Mouse (Mus musculus) MEL (cell line): ENCODE data around the gene Gdap1l1. TPM values are rescaled to one million over a fixed set of nuclear protein-coding genes. Genes with fewer than 3 reads are reported as not detected.

ENCODE experiments used
- DNase-seq: peaks from one replicate; pipeline ENCODE4 v3.0.0; 2011; ENCODE audit warnings: low read depth, low spot score
- H3K27ac ChIP-seq: 2 replicates; pipeline ENCODE4 v1.5.1; 2012; ENCODE audit warnings: low read depth, mild to moderate bottlenecking, control low read depth, low read length, moderate library complexity; ENCODE audit not compliant: control insufficient read depth
- H3K27me3 ChIP-seq, 2 experiments: fragments of 150-350 bp in 1 of 2; sonication (generic) in 1 of 2; 2 replicates each; pipeline ENCODE4 v1.6.1; 2012; ENCODE audit warnings: low read length in 2 of 2, mild to moderate bottlenecking in 2 of 2, improper control_type of control experiment in 1 of 2, moderate library complexity in 1 of 2; ENCODE audit not compliant: insufficient read depth in 2 of 2, control insufficient read depth in 1 of 2
- H3K36me3 ChIP-seq, 2 experiments: 2 replicates each; pipeline ENCODE4 v1.6.1; 2012 to 2014; ENCODE audit warnings: low read length in 2 of 2, improper control_type of control experiment in 1 of 2, inconsistent platforms in 1 of 2, mild to moderate bottlenecking in 1 of 2; ENCODE audit not compliant: insufficient read depth in 2 of 2, control insufficient read depth in 1 of 2
- H3K4me1 ChIP-seq, 2 experiments: fragments of 150-350 bp in 1 of 2; sonication (generic) in 1 of 2; 2 replicates each; pipeline ENCODE4 v1.6.1; 2012; ENCODE audit warnings: low read length in 2 of 2, improper control_type of control experiment in 1 of 2, mild to moderate bottlenecking in 1 of 2; ENCODE audit not compliant: insufficient read depth in 2 of 2, control insufficient read depth in 1 of 2
- H3K4me3 ChIP-seq, 2 experiments: fragments of 150-350 bp in 1 of 2; sonication (generic) in 1 of 2; 2 replicates each; pipeline ENCODE4 v1.5.1; 2012; ENCODE audit warnings: low read depth in 2 of 2, low read length in 2 of 2, mild to moderate bottlenecking in 2 of 2, moderate library complexity in 2 of 2, control low read depth in 1 of 2, improper control_type of control experiment in 1 of 2; ENCODE audit not compliant: control insufficient read depth in 1 of 2, insufficient read depth in 1 of 2
- H3K79me2 ChIP-seq: 2 replicates; pipeline ENCODE4 v1.6.1; 2012; ENCODE audit warnings: mild to moderate bottlenecking, low read length, moderate library complexity; ENCODE audit not compliant: control insufficient read depth, poor library complexity, insufficient read depth
- H3K9ac ChIP-seq: 2 replicates; pipeline ENCODE4 v1.6.1; 2012; ENCODE audit warnings: low read depth, mild to moderate bottlenecking, control low read depth, low read length, moderate library complexity; ENCODE audit not compliant: control insufficient read depth, poor library complexity, severe bottlenecking
- H3K9me3 ChIP-seq: fragments of 150-350 bp; sonication (generic); replicated peaks from 2 replicates; pipeline ENCODE4 v1.6.1; 2012; ENCODE audit warnings: mild to moderate bottlenecking, low read length, improper control_type of control experiment, moderate library complexity; ENCODE audit not compliant: insufficient read depth
- BHLHE40 ChIP-seq: IDR thresholded peaks from 2 replicates; pipeline ENCODE4 v1.6.1; 2012; ENCODE audit warnings: low read depth, mild to moderate bottlenecking, inconsistent platforms, low read length, improper control_type of control experiment, borderline replicate concordance
- CHD1 ChIP-seq: IDR thresholded peaks from 2 replicates; pipeline ENCODE4 v1.6.1; 2012; ENCODE audit warnings: low read depth, mild to moderate bottlenecking, inconsistent platforms, low read length, improper control_type of control experiment
- CHD2 ChIP-seq: IDR thresholded peaks from 2 replicates; pipeline ENCODE4 v1.6.1; 2011; ENCODE audit warnings: low read length, improper control_type of control experiment
- CTCF ChIP-seq, 3 experiments: IDR thresholded peaks in 2 of 3; conservative IDR thresholded peaks in 1 of 3; 2 replicates each; pipeline ENCODE4 v1.5.1; 2011 to 2012; ENCODE audit warnings: low read length in 3 of 3, low read depth in 2 of 3, mild to moderate bottlenecking in 2 of 3, improper control_type of control experiment in 1 of 3, inconsistent platforms in 1 of 3, mixed read lengths in 1 of 3, moderate library complexity in 1 of 3; ENCODE audit not compliant: control insufficient read depth in 1 of 3, insufficient read depth in 1 of 3, poor library complexity in 1 of 3, severe bottlenecking in 1 of 3
- E2F4 ChIP-seq: IDR thresholded peaks from 2 replicates; pipeline ENCODE4 v1.6.1; 2011; ENCODE audit warnings: low read depth, low read length, improper control_type of control experiment, borderline replicate concordance
- EP300 ChIP-seq, 2 experiments: IDR thresholded peaks; 2 replicates each; pipeline ENCODE4 v1.6.1; 2011; ENCODE audit warnings: improper control_type of control experiment in 2 of 2, low read length in 2 of 2, low read depth in 1 of 2, mild to moderate bottlenecking in 1 of 2
- GABPA ChIP-seq: IDR thresholded peaks from 2 replicates; pipeline ENCODE4 v1.6.1; 2012; ENCODE audit warnings: low read depth, mild to moderate bottlenecking, inconsistent platforms, low read length, improper control_type of control experiment, moderate library complexity
- GATA1 ChIP-seq: IDR thresholded peaks from 2 replicates; pipeline ENCODE4 v1.6.1; 2011; ENCODE audit warnings: low read depth, low read length, improper control_type of control experiment
- JUND ChIP-seq: IDR thresholded peaks from 2 replicates; pipeline ENCODE4 v1.6.1; 2011; ENCODE audit warnings: low read depth, mild to moderate bottlenecking, improper control_type of control experiment, low read length
- KAT2A ChIP-seq: conservative IDR thresholded peaks from 2 replicates; pipeline ENCODE4 v1.6.1; 2012; ENCODE audit warnings: low read depth, low read length, improper control_type of control experiment, inconsistent platforms
- MAX ChIP-seq: IDR thresholded peaks from 2 replicates; pipeline ENCODE4 v1.6.1; 2011; ENCODE audit warnings: low read length, improper control_type of control experiment
- MEF2A ChIP-seq: IDR thresholded peaks from 2 replicates; pipeline ENCODE4 v1.6.1; 2014; ENCODE audit warnings: low read depth, mild to moderate bottlenecking, inconsistent platforms, low read length, improper control_type of control experiment; ENCODE audit not compliant: poor library complexity, insufficient replicate concordance, severe bottlenecking; ENCODE audit errors: extremely low read depth
- MYB ChIP-seq: IDR thresholded peaks from 2 replicates; pipeline ENCODE4 v1.6.1; 2011; ENCODE audit warnings: mild to moderate bottlenecking, low read depth, low read length, improper control_type of control experiment
- MYC ChIP-seq: IDR thresholded peaks from 2 replicates; pipeline ENCODE4 v1.6.1; 2011; ENCODE audit warnings: low read depth, mild to moderate bottlenecking, low read length, improper control_type of control experiment, moderate library complexity
- POLR2AphosphoS2 ChIP-seq: IDR thresholded peaks from 2 replicates; pipeline ENCODE4 v1.6.1; 2011; ENCODE audit warnings: low read length, improper control_type of control experiment
- POLR2AphosphoS5 ChIP-seq: IDR thresholded peaks from 2 replicates; pipeline ENCODE4 v1.6.1; 2012; ENCODE audit warnings: low read depth, borderline replicate concordance, mild to moderate bottlenecking, inconsistent platforms, low read length, moderate library complexity, mixed read lengths
- TBP ChIP-seq: IDR thresholded peaks from 2 replicates; pipeline ENCODE4 v1.8.0; 2011; ENCODE audit warnings: low read depth, low read length, improper control_type of control experiment
- USF1 ChIP-seq: IDR thresholded peaks from 2 replicates; pipeline ENCODE4 v1.6.1; 2014; ENCODE audit warnings: low read depth, mild to moderate bottlenecking, inconsistent platforms, low read length, improper control_type of control experiment, moderate library complexity
- USF2 ChIP-seq, 2 experiments: IDR thresholded peaks; 2 replicates each; pipeline ENCODE4 v1.6.1; 2011 to 2012; ENCODE audit warnings: improper control_type of control experiment in 2 of 2, low read length in 2 of 2, borderline replicate concordance in 1 of 2, inconsistent platforms in 1 of 2, low read depth in 1 of 2, mild to moderate bottlenecking in 1 of 2; ENCODE audit not compliant: insufficient read depth in 1 of 2
- ZNF384 ChIP-seq: IDR thresholded peaks from 2 replicates; pipeline ENCODE4 v1.6.1; 2012; ENCODE audit warnings: low read depth, mild to moderate bottlenecking, inconsistent platforms, low read length, improper control_type of control experiment
- polyA plus RNA-seq, 2 experiments: library from polyadenylated mRNA; stranded (reverse) in 1 of 2; unstranded in 1 of 2; fragments of >175 nt in 1 of 2; fragments of >200 nt in 1 of 2; gene quantifications; 2 replicates each; pipeline versions ENCODE4 v1.2.1 to v1.2.4; 2012; ENCODE audit warnings: low replicate concordance in 2 of 2, low read depth in 1 of 2; ENCODE audit not compliant: insufficient read length in 2 of 2, insufficient read depth in 1 of 2, missing spikeins in 1 of 2
- total RNA-seq: library from RNA; depleted of rRNA; stranded (reverse); fragments of 300-350 nt; gene quantifications from 2 replicates; pipeline ENCODE4 v1.2.3, GENCODE M21; 2012

Gdap1l1 gene
- total and polyA plus RNA-seq, 3 experiments: not detected

DNA sequence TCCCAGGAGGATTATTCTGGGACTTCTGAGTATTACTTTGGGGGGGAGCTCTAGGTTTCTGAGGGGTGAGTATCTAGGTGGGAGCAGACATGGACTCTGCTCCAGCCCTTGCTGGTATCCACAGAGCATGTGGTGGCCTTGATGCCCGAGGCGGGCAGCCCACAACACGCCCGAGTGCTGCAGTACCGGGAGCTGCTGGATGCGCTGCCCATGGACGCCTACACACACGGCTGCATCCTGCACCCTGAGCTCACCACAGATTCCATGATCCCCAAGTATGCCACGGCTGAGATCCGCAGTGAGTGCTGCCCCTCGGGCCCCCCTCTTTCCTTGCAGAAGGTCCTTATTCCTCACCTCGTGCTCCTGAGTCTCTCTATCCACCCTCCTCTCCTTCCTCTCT, 9.1 kb downstream of the Gdap1l1 start:
- H3K9me3 ChIP-seq: no peaks in the 10 kb centered on the region
- peaks cover 5 to 21% of the 10 kb centered on the region in 2 experiments; a peak in 3 of 4 replicates for H3K27me3 ChIP-seq
- no peak overlapping the region for H3K27ac ChIP-seq
- no peak for DNase-seq
- H3K4me1 ChIP-seq: no peaks in the 10 kb centered on the region
- H3K36me3 ChIP-seq: no peaks in the 10 kb centered on the region
- TF ChIP-seq GATA1: no peak
- TF ChIP-seq USF2 (IDR thresholded peaks at IDR 0.05; ENCODE audit: borderline replicate concordance in 1 of 2, insufficient read depth in 1 of 2, low read depth in 1 of 2, low read length in 2 of 2): no peak
- no peak for TF ChIP-seq POLR2AphosphoS5
- no peak for TF ChIP-seq BHLHE40
- TF ChIP-seq CHD1: no peak
- no peak for TF ChIP-seq JUND
- no peak for TF ChIP-seq MYB
- TF ChIP-seq EP300 (IDR thresholded peaks at IDR 0.05; ENCODE audit: low read depth in 1 of 2, low read length in 2 of 2): no peak
- no peak for TF ChIP-seq MAX
- no peak for TF ChIP-seq POLR2AphosphoS2
- TF ChIP-seq USF1: no peak
- no peak for TF ChIP-seq ZNF384
- TF ChIP-seq CHD2: no peak
- TF ChIP-seq, all 39 proteins: peak for 0
- no peak overlapping the region for H3K9ac ChIP-seq
- H3K4me3 ChIP-seq: no peak overlapping the region
- no peaks in the 10 kb centered on the region for H3K79me2 ChIP-seq

DNA sequence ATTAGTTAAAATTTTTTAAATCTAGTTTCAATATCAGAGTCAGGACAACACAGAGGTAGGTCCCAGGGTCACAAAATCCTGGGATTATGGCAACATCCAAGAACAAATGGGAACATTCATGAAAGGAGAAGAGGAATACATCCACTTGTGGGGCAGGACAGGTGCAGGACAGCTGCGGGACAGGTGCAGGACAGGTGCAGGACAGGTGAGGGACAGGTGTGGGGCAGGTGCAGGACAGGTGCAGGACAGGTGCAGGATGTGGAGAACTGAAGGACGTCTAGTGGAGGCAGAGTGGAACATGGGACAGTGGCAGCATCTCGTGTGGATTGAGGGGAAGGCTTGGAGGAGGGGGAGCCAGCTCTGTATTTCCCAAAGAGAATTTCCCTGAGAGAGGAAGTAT, 11.0 kb downstream of the Gdap1l1 start:
- no peak for DNase-seq
- Histone ChIP-seq H3K9me3 (no peaks in the 10 kb centered on the region), H3K4me1 (no peaks in the 10 kb centered on the region), H3K27me3 (peaks cover 0 to 9% of the 10 kb centered on the region in 2 experiments; a peak in 2 of 4 replicates), H3K36me3 (no peaks in the 10 kb centered on the region), H3K79me2 (no peaks in the 10 kb centered on the region), H3K4me3 (no peak overlapping the region), H3K9ac (no peak overlapping the region), H3K27ac (no peak overlapping the region)
- TF ChIP-seq CHD2: no peak
- no peak for TF ChIP-seq MYC
- no peak for TF ChIP-seq CTCF (IDR thresholded peaks at IDR 0.05 in 2 of 3, conservative IDR thresholded peaks at IDR 0.05 in 1 of 3; ENCODE audit: control insufficient read depth in 1 of 3, insufficient read depth in 1 of 3, low read depth in 2 of 3, low read length in 3 of 3, poor library complexity in 1 of 3, severe bottlenecking in 1 of 3)
- TF ChIP-seq ZNF384: no peak
- no peak for TF ChIP-seq GABPA
- TF ChIP-seq TBP: no peak
- TF ChIP-seq USF1: no peak
- no peak for TF ChIP-seq E2F4
- TF ChIP-seq MEF2A: no peak
- TF ChIP-seq GATA1: no peak
- no peak for TF ChIP-seq EP300 (IDR thresholded peaks at IDR 0.05; ENCODE audit: low read depth in 1 of 2, low read length in 2 of 2)
- TF ChIP-seq KAT2A: no peak
